Mouse (Mus musculus): Measurements from ENCODE around the gene Hmgb1.

- no peak for TF ChIP-seq POU5F1 (IDR thresholded peaks at IDR 0.05; ENCODE audit: borderline replicate concordance, low read length)
- TF ChIP-seq CTCF (conservative IDR thresholded peaks at IDR 0.05; ENCODE audit: low read length): no peak
Measured at GRCm38 (mm10) chr5:149091256-149091655, 93.0 kb downstream of the Hmgb1 start.
